Comparison of ENCODE assay signal across 7 mouse cellular contexts in genomic region chr8:124277951-124278910, GRCm38 (mm10). TPM values are rescaled to one million over a fixed set of nuclear protein-coding genes. Genes with fewer than 3 reads are reported as not detected.
DNase-seq lines count a peak whose midpoint lies in the region; ATAC-seq and TF ChIP-seq lines count a peak whose summit lies in the region.

No protein-coding gene starts in this region.

- ATAC-seq in kidney, embryonic 15.5 days (replicated peaks; ENCODE audit: low FRiP score): no peak
- ATAC-seq in kidney, embryonic 14.5 days (ENCODE audit: low FRiP score, low TSS enrichment): no peak
- no peak for ATAC-seq in hindbrain, postnatal 0 days

- no peaks in the 10 kb centered on the region for H3K27me3 ChIP-seq in kidney, embryonic 15.5 days
- no peaks in the 10 kb centered on the region for H3K27me3 ChIP-seq in kidney, embryonic 14.5 days (ENCODE audit: control insufficient read depth, insufficient read depth, low read length)
- H3K27me3 ChIP-seq in hindbrain, postnatal 0 days (ENCODE audit: insufficient read depth, low read length): no peaks in the 10 kb centered on the region

- peaks cover 6% of the 10 kb centered on the region for H3K36me3 ChIP-seq in kidney, embryonic 15.5 days
- H3K36me3 ChIP-seq in kidney, embryonic 14.5 days (ENCODE audit: control insufficient read depth, insufficient read depth, low read length): no peaks in the 10 kb centered on the region
- H3K36me3 ChIP-seq in hindbrain, postnatal 0 days (ENCODE audit: insufficient read depth, low read length): no peaks in the 10 kb centered on the region

- peaks cover 49% of the 10 kb centered on the region for H3K4me1 ChIP-seq in kidney, embryonic 15.5 days
- peaks cover 13% of the 10 kb centered on the region for H3K4me1 ChIP-seq in kidney, embryonic 14.5 days (ENCODE audit: control insufficient read depth, insufficient read depth, low read length)
- peaks cover 22% of the 10 kb centered on the region for H3K4me1 ChIP-seq in hindbrain, postnatal 0 days (ENCODE audit: insufficient read depth, low read length)

- H3K27ac ChIP-seq in kidney, embryonic 15.5 days: peak overlapping the region; percentile 34; the same call in 1 of the 2 replicates
- no peak overlapping the region for H3K27ac ChIP-seq in kidney, embryonic 14.5 days (ENCODE audit: low read depth, low read length)
- peak overlapping the region; percentile 41; the same call in 1 of the 2 replicates for H3K27ac ChIP-seq in hindbrain, postnatal 0 days

- no peak for TF ChIP-seq CTCF in hindbrain, postnatal 0 days (IDR thresholded peaks at IDR 0.05; ENCODE audit: low read depth)

- H3K4me3 ChIP-seq in kidney, embryonic 15.5 days (replicated peaks): no peak overlapping the region
- no peak overlapping the region for H3K4me3 ChIP-seq in kidney, embryonic 14.5 days (ENCODE audit: low read length)
- H3K4me3 ChIP-seq in hindbrain, postnatal 0 days (ENCODE audit: low read length): no peak overlapping the region

- WGBS in kidney, embryonic 15.5 days: 71% methylated on average over 24 of the region's 24 CpGs
- WGBS in kidney, embryonic 14.5 days: 78% methylated on average over 24 of the region's 24 CpGs
- 54% methylated on average over 24 of the region's 24 CpGs for WGBS in hindbrain, postnatal 0 days

- no peaks in the 10 kb centered on the region for H3K9me3 ChIP-seq in kidney, embryonic 15.5 days (replicated peaks)
- H3K9me3 ChIP-seq in kidney, embryonic 14.5 days (ENCODE audit: control insufficient read depth, low read length): no peaks in the 10 kb centered on the region
- no peaks in the 10 kb centered on the region for H3K9me3 ChIP-seq in hindbrain, postnatal 0 days (ENCODE audit: low read length)

- no peak overlapping the region for H3K4me2 ChIP-seq in kidney, embryonic 15.5 days
- H3K4me2 ChIP-seq in kidney, embryonic 14.5 days (replicated peaks; ENCODE audit: low read depth, low read length): no peak overlapping the region
- no peak overlapping the region for H3K4me2 ChIP-seq in hindbrain, postnatal 0 days (ENCODE audit: low read depth, low read length)

- H3K9ac ChIP-seq in kidney, embryonic 15.5 days: no peak overlapping the region
- no peak overlapping the region for H3K9ac ChIP-seq in kidney, embryonic 14.5 days (ENCODE audit: low read depth, low read length)
- H3K9ac ChIP-seq in hindbrain, postnatal 0 days (replicated peaks; ENCODE audit: low read length): no peak overlapping the region

- DNase-seq in CD4-positive, CD25-positive, alpha-beta regulatory T cell, adult 2 months (ENCODE audit: low read depth, low spot score): peak; percentile 38
- DNase-seq in R1 (ENCODE audit: low read depth, low spot score): peak; percentile 69
- DNase-seq in hindbrain, postnatal 0 days (ENCODE audit: low spot score): no peak
- no peak for DNase-seq in T-cell, adult 2 months (ENCODE audit: low spot score)
- no peak for DNase-seq in c-Kit-positive CD71-positive TER-119-positive erythroid progenitor cells, embryonic 14.5 days (ENCODE audit: low spot score)

RNA-seq across cellular contexts. Expression of gene Galnt2, which starts 47.0 kb away (rescaled TPM):
- polyA plus RNA-seq in kidney, embryonic 15.5 days (2015; fragmentation: Nextera tagmentation; extraction: Ambion mirVana): 47.6 and 49.0 TPM in 2 replicates
- polyA plus RNA-seq in kidney, embryonic 14.5 days (2014; fragmentation: Nextera tagmentation; extraction: Ambion mirVana): 41.6 and 57.7 TPM in 2 replicates
- 36.5 and 77.6 TPM in 2 replicates for total RNA-seq in hindbrain, postnatal 0 days (2014; rRNA removed)
- 53.3 and 54.9 TPM in 2 replicates for polyA plus RNA-seq in hindbrain, postnatal 0 days (2015; fragmentation: Nextera tagmentation; extraction: Ambion mirVana)

Comparison
In these comparisons a context has a peak if more than half of its experiments do, and no peak if none do; other contexts are left out.
1. DNase-seq: peak in CD4-positive, CD25-positive, alpha-beta regulatory T cell, adult 2 months (single experiment) and R1 (single experiment); none in hindbrain, postnatal 0 days (single experiment), T-cell, adult 2 months (single experiment) and c-Kit-positive CD71-positive TER-119-positive erythroid progenitor cells, embryonic 14.5 days (single experiment).